Mouse (Mus musculus) heart, embryonic 13.5 days (tissue): Measurements from ENCODE around the gene Draxin. TPM values are rescaled to one million over a fixed set of nuclear protein-coding genes. Genes with fewer than 3 reads are reported as not detected.

Source experiments
- ATAC-seq: fragments of 200-750 bp; cut with Nextera tagmentation; 2 replicates; pipeline ENCODE4 v1.8.0; 2017; ENCODE audit warnings: moderate TSS enrichment; ENCODE audit not compliant: insufficient number of reproducible peaks, low FRiP score, low TSS enrichment; ENCODE audit errors: extremely low read depth
- H3K27ac ChIP-seq: fragments of 300-500 bp; sonication (generic); replicated peaks from 2 replicates; pipeline ENCODE4 v1.5.1; 2015; ENCODE audit warnings: moderate library complexity, mild to moderate bottlenecking, inconsistent platforms
- H3K27me3 ChIP-seq: fragments of 300-500 bp; sonication (generic); replicated peaks from 2 replicates; pipeline ENCODE4 v1.6.1; 2015; ENCODE audit warnings: mild to moderate bottlenecking, inconsistent platforms
- H3K36me3 ChIP-seq: fragments of 300-500 bp; sonication (generic); 2 replicates; pipeline ENCODE4 v1.6.1; 2015; ENCODE audit warnings: mild to moderate bottlenecking, inconsistent platforms
- H3K4me1 ChIP-seq: fragments of 300-500 bp; sonication (generic); 2 replicates; pipeline ENCODE4 v1.6.1; 2015; ENCODE audit warnings: inconsistent platforms
- H3K4me2 ChIP-seq: fragments of 300-500 bp; sonication (generic); 2 replicates; pipeline ENCODE4 v1.6.1; 2015; ENCODE audit warnings: inconsistent platforms, mild to moderate bottlenecking, moderate library complexity
- H3K4me3 ChIP-seq: fragments of 300-500 bp; sonication (generic); 2 replicates; pipeline ENCODE4 v1.5.1; 2015; ENCODE audit warnings: moderate library complexity, mild to moderate bottlenecking, inconsistent platforms
- H3K9ac ChIP-seq: fragments of 300-500 bp; sonication (generic); 2 replicates; pipeline ENCODE4 v1.6.1; 2015; ENCODE audit warnings: inconsistent platforms, mild to moderate bottlenecking, moderate library complexity
- H3K9me3 ChIP-seq: fragments of 300-500 bp; sonication (generic); 2 replicates; pipeline ENCODE4 v1.6.1; 2016; ENCODE audit warnings: inconsistent platforms
- WGBS: fragments of 180-500 bp; shearing (Covaris S2); methylation state at CpG from one replicate; pipeline ENCODE4 v1.1.7; 2015; ENCODE audit warnings: mixed read lengths; 5-methylcytosine and 5-hydroxymethylcytosine counted together
- polyA plus RNA-seq: library from polyadenylated mRNA; unstranded; fragments of >200 nt; fragmentation: Nextera tagmentation; extraction: Ambion mirVana; gene quantifications from 2 replicates; pipeline ENCODE4 v1.2.1, GENCODE M21; 2015

Gene Draxin
- polyA plus RNA-seq, 1 experiment from 2014 or later, result 0.05 TPM

GRCm38 (mm10) chr4:148151267-148152168 is 21.0 kb upstream of the Draxin start, which contains the start of gene Fbxo6:
TSS of gene Fbxo6 (minus strand) at chr4:148152140.
- Histone ChIP-seq H3K4me1 (peaks cover 15% of the 10 kb centered on the region), H3K36me3 (peaks cover 45% of the 10 kb centered on the region), H3K4me2 (peak within 1 kb of the TSS; percentile 82), H3K27me3 (peaks cover 8% of the 10 kb centered on the region; the same call in 1 of the 2 replicates), H3K9ac (peak within 1 kb of the TSS; percentile 83), H3K27ac (peak within 1 kb of the TSS; percentile 80), H3K9me3 (no peaks in the 10 kb centered on the region), H3K4me3 (peak within 1 kb of the TSS; percentile 68)
- ATAC-seq, result peak; percentile 87
- under 1% methylated on average over 55 of the region's 67 CpGs for whole genome bisulfite sequencing

- peaks cover 8% of the 10 kb centered on the region; the same call in 1 of the 2 replicates for H3K27me3 ChIP-seq
- H3K4me2 ChIP-seq, result peak overlapping the region; percentile 82
- peak overlapping the region; percentile 68 for H3K4me3 ChIP-seq
- peaks cover 15% of the 10 kb centered on the region for H3K4me1 ChIP-seq
- peak overlapping the region; percentile 80 for H3K27ac ChIP-seq
- ATAC-seq, result no peak
- no peaks in the 10 kb centered on the region for H3K9me3 ChIP-seq
- peaks cover 45% of the 10 kb centered on the region for H3K36me3 ChIP-seq
- H3K9ac ChIP-seq, result peak overlapping the region; percentile 83
- WGBS, result 37% methylated on average over 3 of the region's 3 CpGs
Measured at GRCm38 (mm10) chr4:148150953-148151266, 20.4 kb upstream of the Draxin start.

GRCm38 (mm10) chr4:148150242-148150641 is 19.7 kb upstream of the Draxin start:
- H3K4me3 ChIP-seq, result peak overlapping the region; percentile 68; the same call in 1 of the 2 replicates
- H3K4me2 ChIP-seq, result peak overlapping the region; percentile 82
- peaks cover 45% of the 10 kb centered on the region for H3K36me3 ChIP-seq
- no peak for ATAC-seq
- H3K9ac ChIP-seq, result peak overlapping the region; percentile 47; the same call in 1 of the 2 replicates
- peaks cover 15% of the 10 kb centered on the region for H3K4me1 ChIP-seq
- H3K27me3 ChIP-seq, result peaks cover 8% of the 10 kb centered on the region; the same call in 1 of the 2 replicates
- no peaks in the 10 kb centered on the region for H3K9me3 ChIP-seq
- H3K27ac ChIP-seq, result peak overlapping the region; percentile 80
- 51% methylated on average over 7 of the region's 7 CpGs for WGBS

- ATAC-seq, result no peak
- Histone ChIP-seq H3K4me1 (peaks cover 15% of the 10 kb centered on the region), H3K4me3 (peak overlapping the region; percentile 68), H3K27ac (no peak overlapping the region), H3K36me3 (peaks cover 50% of the 10 kb centered on the region), H3K27me3 (peaks cover 8% of the 10 kb centered on the region; the same call in 1 of the 2 replicates), H3K4me2 (peak overlapping the region; percentile 82), H3K9ac (0 out of 2 replicates have a peak overlapping the region, but pooled peaks have one; percentile 44), H3K9me3 (no peaks in the 10 kb centered on the region)
- 42% methylated on average over 12 of the region's 12 CpGs for WGBS
Measured at GRCm38 (mm10) chr4:148149540-148149939, 19.0 kb upstream of the Draxin start.

GRCm38 (mm10) chr4:148147714-148148113 is 17.2 kb upstream of the Draxin start:
- ATAC-seq, result no peak
- Histone ChIP-seq H3K4me1 (peaks cover 15% of the 10 kb centered on the region), H3K4me2 (no peak overlapping the region), H3K27ac (no peak overlapping the region), H3K9me3 (no peaks in the 10 kb centered on the region), H3K27me3 (peaks cover 8% of the 10 kb centered on the region; the same call in 1 of the 2 replicates), H3K36me3 (peaks cover 45% of the 10 kb centered on the region), H3K4me3 (no peak overlapping the region), H3K9ac (no peak overlapping the region)
- WGBS, result 78% methylated on average over 2 of the region's 2 CpGs

- WGBS, result 78% methylated on average over 5 of the region's 5 CpGs
- no peak overlapping the region for H3K4me2 ChIP-seq
- no peak overlapping the region for H3K27ac ChIP-seq
- H3K4me3 ChIP-seq, result no peak overlapping the region
- H3K27me3 ChIP-seq, result peaks cover 10% of the 10 kb centered on the region
- ATAC-seq, result no peak
- H3K4me1 ChIP-seq, result peaks cover 11% of the 10 kb centered on the region; the same call in 1 of the 2 replicates
- H3K9ac ChIP-seq, result no peak overlapping the region
- peaks cover 40% of the 10 kb centered on the region for H3K36me3 ChIP-seq
- H3K9me3 ChIP-seq, result no peaks in the 10 kb centered on the region
Measured at GRCm38 (mm10) chr4:148143721-148144120, 13.2 kb upstream of the Draxin start.

- H3K4me1 ChIP-seq, result peaks cover 11% of the 10 kb centered on the region; the same call in 1 of the 2 replicates
- H3K27ac ChIP-seq, result peak overlapping the region; percentile 85
- WGBS, result under 1% methylated on average over 65 of the region's 65 CpGs
- no peaks in the 10 kb centered on the region for H3K9me3 ChIP-seq
- H3K36me3 ChIP-seq, result peaks cover 14% of the 10 kb centered on the region
- H3K27me3 ChIP-seq, result peaks cover 29% of the 10 kb centered on the region
- peak; percentile 89 for ATAC-seq
- H3K4me2 ChIP-seq, result peak overlapping the region; percentile 95
- H3K9ac ChIP-seq, result peak overlapping the region; percentile 87
- peak overlapping the region; percentile 80 for H3K4me3 ChIP-seq
Measured at GRCm38 (mm10) chr4:148140098-148141011, 9.9 kb upstream of the Draxin start.

- under 1% methylated on average over 12 of the region's 12 CpGs for WGBS
- Histone ChIP-seq H3K27ac (no peak overlapping the region), H3K4me2 (peak overlapping the region; percentile 95), H3K4me3 (peak overlapping the region; percentile 80), H3K36me3 (peaks cover 8% of the 10 kb centered on the region; the same call in 1 of the 2 replicates), H3K9ac (peak overlapping the region; percentile 87), H3K27me3 (peaks cover 34% of the 10 kb centered on the region), H3K9me3 (no peaks in the 10 kb centered on the region), H3K4me1 (peaks cover 11% of the 10 kb centered on the region; the same call in 1 of the 2 replicates)
- no peak for ATAC-seq
Measured at GRCm38 (mm10) chr4:148139767-148140097, 9.2 kb upstream of the Draxin start.

GRCm38 (mm10) chr4:148137503-148137902 is 7.0 kb upstream of the Draxin start:
- Histone ChIP-seq H3K4me1 (peaks cover 11% of the 10 kb centered on the region; the same call in 1 of the 2 replicates), H3K9me3 (no peaks in the 10 kb centered on the region), H3K9ac (no peak overlapping the region), H3K36me3 (no peaks in the 10 kb centered on the region), H3K4me3 (no peak overlapping the region), H3K27me3 (peaks cover 52% of the 10 kb centered on the region), H3K27ac (no peak overlapping the region), H3K4me2 (no peak overlapping the region)
- no peak for ATAC-seq
- WGBS, result 58% methylated on average over 8 of the region's 8 CpGs

GRCm38 (mm10) chr4:148134988-148135387 is 4.5 kb upstream of the Draxin start:
- H3K36me3 ChIP-seq, result no peaks in the 10 kb centered on the region
- H3K4me3 ChIP-seq, result no peak overlapping the region
- H3K4me1 ChIP-seq, result peaks cover 22% of the 10 kb centered on the region
- no peak overlapping the region for H3K4me2 ChIP-seq
- ATAC-seq, result no peak
- H3K27me3 ChIP-seq, result peaks cover 77% of the 10 kb centered on the region
- H3K9me3 ChIP-seq, result no peaks in the 10 kb centered on the region
- no peak overlapping the region for H3K9ac ChIP-seq
- 62% methylated on average over 8 of the region's 8 CpGs for WGBS
- H3K27ac ChIP-seq, result no peak overlapping the region
